Mouse (Mus musculus) cerebellum, adult 9-11 months (tissue): ENCODE measurements around the gene Hnrnph3.
A peak's percentile ranks its signal among the peaks of the same experiment; 100 is the strongest.
"Not testable (repeated sequence)": the region's sequence is repeated elsewhere in the genome, so short reads cannot be mapped to it uniquely, and the experiment has no call there.

Experiments
- DNase-seq: peaks from one replicate; pipeline ENCODE4 v3.0.0; 2022

The Hnrnph3 gene

DNA sequence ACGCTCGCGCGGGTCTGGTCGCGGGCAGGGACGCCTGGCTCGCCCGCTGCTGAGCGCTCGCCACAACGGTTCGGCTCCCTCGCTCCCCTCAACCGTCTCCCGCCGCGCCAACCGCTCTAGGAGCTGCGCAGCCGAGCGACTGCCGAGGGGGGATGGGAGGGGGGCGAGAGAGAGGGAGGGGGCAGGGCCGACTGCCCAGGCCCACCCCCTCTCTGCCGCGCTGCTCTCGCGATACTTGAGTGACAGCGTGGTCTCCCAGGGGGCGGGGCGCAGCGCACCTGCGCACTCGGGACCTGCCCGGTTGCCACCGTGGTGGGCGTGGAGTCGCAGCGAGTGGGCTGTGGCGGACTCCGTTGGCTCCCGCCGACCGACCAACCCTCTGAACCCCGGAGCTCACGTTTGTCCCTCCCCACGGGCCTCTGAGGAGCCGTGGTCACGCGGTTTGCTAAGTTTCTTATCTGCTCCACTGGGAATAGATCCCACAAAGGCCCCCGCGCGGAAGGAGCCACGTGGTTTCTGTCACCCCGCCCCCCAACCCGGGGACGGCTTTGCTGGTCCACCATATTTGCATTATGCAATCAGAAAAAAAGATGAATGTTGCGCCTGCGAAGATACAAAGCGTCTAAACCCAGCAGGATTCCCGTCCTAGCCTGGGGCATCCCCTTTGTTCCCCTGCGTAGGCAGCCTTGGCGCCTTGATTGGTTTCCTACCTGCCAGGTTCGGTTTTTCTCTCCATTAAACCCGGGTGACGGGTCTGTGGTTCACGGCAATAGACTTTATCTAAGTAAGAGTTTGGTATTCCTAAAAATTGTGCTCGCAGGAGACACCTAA, at the start of gene Hnrnph3, which contains the start of gene Pbld2:
Gene Hnrnph3, minus strand, starts transcription at position 469 of the 831 bp plus-strand sequence.
Gene Pbld2, plus strand, starts transcription at position 567 of the 831 bp plus-strand sequence.
- DNase-seq: peak; percentile 98

DNA sequence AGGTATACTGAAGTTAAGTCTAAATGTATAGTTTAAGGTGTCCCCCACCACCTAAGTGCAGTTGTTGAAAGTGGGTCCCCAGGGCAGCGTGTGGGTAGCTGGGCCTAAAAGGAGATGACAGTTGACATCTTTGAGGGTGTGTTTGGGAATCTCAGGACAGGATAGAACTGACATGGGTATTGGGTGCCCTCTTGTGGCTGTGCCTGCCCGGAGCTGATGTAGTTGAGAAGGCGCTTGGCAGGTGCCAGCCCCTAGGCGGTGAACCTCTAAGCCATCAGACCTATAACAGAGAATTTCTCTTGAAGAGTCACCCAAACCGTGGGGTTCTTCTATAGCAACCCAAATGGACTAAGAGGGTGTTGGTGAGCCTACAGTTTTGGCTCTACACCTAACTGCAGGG, 42.0 kb upstream of the Hnrnph3 start:
- DNase-seq: peak; percentile 87

DNA sequence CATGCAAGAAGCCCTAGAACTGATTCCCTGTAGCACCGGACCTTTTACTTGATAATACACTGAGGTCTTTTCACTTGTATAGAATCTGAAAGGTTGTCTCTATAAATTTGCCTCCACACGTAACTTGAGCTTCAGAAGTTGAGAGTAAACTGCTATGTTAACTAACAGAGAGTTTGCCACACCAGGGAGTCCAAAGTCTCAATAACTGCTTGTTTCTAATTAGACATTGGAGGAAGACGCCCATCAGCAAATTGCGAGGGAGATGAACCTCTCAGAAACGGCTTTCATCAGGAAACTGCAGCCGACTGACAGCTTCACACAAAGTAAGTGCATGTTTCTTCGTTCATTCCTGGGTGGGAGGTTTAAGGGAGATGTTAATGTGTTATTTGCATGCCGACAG, 41.5 kb upstream of the Hnrnph3 start:
- DNase-seq: no peak

DNA sequence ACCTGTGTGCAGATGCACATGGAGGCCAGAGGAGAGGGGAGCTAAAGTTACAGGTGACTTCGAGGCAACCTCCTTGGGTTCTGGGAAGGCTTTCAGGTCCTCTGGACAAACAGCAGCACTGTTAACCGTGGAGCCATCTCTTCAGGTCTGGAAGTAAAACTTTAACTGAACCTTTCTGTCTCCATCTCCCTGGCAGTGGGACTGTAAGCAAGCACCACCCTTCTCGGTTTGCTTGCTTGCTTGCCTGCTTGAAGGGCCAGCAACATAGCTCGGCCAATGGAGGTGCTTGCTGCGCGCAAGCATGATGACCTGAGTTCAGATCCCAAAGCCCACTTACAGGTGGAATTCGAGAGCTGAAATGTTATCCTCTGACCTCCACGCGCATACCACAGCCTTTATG, 40.5 kb upstream of the Hnrnph3 start:
- DNase-seq: no peak

DNA sequence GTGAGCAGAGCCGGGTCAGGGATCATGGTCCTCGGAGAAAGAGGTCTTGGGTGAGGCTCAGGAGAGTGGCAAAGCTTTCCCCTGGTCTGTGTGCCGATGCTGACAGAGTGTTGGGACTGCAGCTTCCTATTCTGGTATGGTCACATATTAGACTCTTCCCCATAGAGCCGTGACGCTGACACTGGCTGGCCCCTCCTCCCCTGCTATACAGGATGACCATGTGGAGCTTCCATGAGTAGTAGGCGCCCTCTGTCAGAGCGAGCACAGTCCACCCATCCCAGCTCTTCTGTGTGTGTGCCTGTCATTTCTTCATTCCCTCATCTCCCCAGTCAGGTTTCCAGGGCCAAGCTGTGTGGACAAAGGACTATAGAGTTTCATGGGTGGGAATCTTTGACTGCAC, 39.3 kb upstream of the Hnrnph3 start:
- DNase-seq: no peak

DNA sequence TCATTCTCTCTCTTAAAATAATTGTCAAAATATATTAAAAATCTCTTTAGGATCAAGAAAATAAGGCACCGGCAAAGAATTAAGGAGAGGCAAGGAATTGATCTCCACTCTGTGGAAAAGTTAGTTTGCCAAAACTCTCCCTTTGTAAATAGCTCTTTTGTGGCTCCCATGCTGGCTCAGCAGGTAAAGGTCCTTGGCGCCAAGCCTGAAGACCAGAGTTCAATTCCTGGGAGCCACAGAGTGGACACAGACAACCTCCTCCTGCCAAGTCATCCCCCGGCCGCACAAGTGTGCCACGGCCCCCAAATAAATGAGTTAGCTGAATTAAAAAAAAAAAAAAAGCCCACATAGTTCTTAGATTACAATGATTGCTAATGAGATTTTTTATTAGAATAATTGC, 38.7 kb upstream of the Hnrnph3 start:
- DNase-seq: no peak

DNA sequence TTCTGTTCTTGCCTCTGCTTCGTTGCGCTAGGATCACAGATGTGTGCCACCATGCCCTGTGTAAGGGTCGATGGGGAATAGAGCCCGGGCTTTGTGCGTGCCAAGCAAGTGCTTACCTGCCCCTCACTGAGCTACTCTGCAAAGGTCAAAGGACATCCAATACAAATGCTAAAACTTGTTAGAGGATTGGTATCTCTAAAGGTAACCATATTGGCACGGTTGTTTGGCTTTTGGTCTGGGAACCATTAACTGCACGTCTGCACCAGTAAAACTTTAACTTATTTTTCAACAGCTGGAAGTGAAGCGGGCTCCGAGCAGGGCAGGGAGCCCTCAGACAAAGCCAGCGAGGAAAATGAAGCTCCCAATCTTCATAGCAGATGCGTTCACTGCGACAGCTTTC, 37.2 kb upstream of the Hnrnph3 start:
- no peak for DNase-seq

DNA sequence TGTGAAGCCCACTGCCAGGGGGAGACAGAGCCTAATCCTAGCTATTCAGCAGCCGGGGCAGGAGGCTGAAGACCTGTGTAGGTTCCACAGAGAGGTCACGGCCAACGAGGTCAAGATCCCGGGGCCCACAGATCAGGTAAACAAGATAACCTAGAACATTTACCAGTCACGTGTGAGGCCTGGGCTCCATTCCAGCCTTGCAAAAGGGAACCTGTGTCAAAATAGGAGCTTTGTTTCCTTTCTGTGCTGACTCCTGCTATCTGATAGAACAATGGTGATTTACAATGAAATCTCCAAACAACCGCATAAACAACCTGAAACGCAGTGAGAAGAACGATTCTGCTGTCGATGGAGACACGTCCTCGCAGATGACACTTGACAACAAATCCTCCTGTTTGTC, 36.4 kb upstream of the Hnrnph3 start:
- no peak for DNase-seq

DNA sequence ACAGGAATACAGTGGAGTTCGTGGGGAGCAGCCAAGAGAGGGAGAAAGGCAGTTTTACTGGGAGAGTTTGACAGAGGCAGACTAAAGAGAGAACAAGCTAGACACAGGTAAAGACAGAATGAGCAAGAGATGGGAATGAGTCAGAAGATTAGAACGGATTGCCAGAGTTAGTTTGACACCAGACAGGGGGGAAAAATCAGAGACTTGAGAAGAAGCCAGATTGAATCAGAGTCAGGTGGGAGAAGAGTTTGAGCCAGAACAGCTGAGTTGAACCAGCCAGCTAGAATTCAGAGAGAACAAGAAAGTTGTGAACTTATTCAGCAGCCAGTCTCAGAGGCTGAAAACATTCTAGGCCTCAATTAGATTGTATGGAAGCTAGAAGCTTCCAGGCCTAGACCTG, 35.8 kb upstream of the Hnrnph3 start, which contains the start of gene Pbld1:
Gene Pbld1, plus strand, starts transcription at position 301 of the 400 bp plus-strand sequence.
- no peak for DNase-seq

DNA sequence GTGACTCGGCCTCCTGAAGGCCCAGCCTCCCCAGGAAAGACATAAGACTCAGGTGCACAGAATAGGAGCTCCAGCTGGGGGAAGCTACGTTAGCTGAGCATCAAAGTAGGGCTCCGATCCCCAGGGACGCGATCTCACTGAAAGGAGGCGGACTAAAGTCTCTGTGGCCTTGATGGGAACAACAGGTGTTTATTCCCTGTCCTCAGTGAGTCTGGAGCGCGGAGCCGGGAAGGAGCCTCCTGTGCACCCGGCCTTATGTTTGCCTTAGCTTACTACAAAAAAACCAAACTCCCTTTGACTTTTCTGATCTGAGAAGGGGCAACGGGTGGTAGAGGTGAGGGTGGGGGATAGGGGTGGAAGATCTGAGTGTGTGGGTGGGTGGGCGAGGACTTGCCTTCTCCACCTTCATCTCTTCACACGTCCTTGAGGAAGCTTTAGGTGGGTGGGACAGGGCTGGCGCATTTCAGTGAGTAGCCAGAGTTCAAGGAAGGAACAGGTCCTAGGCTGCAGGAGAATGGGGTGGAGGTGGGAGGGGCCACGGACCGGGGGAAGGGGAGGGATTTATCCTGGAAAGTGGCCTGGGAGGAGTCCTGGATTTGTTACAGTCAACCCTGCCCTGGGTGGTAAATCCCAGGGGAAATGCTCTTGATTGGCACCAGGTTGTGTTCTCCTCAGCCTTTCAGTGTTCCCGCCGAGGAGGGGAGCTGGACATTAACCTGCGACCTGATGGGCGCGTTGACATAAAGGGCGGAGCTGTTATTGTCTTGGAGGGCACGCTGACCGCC, 33.1 kb upstream of the Hnrnph3 start:
- no peak for DNase-seq

DNA sequence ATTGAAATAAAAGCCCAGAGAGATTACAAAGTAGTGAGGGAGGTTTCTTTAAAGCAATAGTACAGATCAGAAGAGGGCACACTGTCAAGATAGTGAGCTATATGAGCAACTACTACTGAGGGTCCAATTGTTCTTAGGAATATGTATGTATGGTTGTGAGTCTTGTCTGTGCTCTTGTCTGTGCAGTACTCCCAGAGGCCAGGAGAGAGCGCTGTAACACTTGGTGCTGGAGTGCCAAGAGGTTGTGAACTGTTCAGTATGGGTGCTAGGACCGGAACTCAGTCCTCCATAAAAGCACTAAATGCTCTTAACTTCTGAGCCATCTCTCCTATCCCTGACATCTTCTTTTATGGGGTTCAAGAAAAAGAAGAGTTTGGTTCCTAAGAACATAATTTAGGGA, 30.6 kb upstream of the Hnrnph3 start:
- no peak for DNase-seq

DNA sequence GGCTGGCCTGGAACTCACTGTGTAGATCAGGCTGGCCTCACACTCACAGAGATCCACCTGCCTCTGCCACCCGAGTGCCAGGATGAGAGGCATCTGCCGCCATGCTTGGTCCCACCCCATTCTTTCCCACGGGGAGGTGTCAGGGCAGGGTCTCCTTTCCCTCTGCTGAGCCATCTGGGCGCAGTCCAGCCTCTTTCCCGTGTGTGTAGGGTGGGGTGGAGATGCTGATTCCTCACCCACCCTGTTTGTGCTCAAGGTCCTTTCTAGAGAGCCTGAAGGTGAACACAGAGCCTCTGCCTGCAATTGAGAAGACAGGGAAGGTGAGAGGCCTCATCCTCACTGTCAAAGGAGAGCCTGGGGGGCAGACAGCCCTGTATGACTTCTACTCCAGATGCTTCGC, 30.1 kb upstream of the Hnrnph3 start:
- DNase-seq: not testable (repeated sequence)

DNA sequence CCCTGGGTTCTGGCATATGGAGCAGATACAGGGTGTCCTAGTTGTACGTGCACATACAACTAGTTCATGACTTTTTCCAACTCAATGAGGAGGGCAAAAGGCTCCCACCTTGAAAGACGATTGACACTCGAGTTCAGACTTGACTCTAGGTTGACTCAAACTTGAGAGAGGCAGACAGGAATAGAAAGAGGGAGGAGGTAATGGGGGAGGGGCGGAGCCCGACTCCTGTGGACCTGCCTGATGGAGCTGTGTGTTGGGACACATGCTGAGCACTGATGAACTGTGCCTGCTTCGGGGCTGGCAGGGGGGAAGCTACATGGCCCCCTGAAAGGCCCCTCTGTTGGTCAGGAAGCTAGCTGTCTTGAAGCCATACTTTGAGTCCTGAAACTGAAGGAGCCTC, 29.0 kb upstream of the Hnrnph3 start:
- no peak for DNase-seq

DNA sequence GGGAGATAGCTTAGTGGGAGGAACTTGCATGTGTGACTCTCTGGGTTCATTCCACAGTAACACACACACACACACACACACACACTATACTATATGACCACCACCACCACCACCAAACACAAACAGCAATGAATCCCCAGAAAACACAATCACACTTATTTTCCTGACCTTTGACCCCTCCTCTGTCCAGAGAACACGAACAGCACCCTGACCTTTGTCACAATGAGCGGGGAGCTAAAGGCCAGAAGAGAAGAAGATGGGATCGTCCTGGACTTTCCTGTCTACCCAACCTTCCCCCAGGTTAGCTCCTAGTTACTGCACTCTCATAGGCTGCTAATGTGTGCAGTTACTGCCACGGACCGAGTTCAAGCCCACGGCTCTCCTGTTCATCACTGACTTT, 28.0 kb upstream of the Hnrnph3 start:
- no peak for DNase-seq

DNA sequence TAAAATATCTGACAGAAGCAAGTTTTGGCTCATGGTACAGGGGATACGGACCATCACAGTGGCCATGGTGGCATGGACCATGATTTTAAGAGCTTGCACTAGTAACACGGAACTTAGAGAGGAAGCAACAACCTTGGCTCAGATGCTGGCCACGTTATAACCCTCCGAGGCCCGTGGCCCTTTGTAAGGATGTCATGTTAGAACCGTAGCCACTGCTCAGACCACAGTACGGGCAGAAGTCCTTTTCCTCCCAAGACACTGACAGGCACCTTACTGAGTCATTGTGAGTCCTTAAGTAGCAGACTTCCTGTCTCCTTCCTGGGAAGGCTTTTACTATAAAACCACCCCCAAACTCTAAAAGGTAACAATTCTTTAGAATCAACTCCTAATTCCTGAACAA, 27.2 kb upstream of the Hnrnph3 start:
- no peak for DNase-seq

DNA sequence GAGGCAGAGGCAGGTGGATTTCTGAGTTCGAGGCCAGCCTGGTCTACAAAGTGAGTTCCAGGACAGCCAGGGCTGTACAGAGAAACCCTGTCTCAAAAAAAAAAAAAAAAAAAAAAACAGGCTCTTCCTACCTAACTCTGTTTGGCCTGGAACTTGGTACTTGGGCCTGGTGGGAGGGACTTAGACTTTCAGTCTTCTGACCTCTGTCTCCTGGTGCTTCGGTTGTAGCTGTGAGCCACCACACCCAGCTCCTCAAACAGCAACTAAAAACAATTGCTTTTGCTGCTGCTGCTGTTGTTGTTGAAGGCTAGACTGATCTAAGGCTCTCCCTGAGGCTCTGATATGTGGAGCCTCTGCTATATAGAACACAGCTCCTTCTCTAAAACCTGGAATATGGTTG, 25.1 kb upstream of the Hnrnph3 start:
- no peak for DNase-seq

DNA sequence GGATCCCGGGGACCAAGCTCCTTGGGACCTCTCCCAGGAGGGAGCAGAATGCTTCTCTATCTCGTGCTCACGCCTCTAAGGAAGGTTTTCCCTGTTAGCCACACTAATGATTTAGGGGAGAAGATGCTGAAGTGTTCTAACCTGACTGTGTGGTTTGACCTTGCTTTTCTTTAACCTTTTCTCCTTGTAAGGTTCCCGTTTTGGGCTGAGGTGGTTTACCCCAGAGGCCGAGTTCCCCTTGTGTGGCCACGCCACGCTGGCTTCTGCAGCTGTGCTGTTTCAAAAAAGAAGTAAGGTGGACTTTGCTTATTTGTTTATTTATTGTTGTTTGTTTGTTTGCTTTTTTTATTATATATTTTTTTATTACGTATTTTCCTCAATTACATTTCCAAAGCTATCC, 23.7 kb upstream of the Hnrnph3 start:
- DNase-seq: no peak

DNA sequence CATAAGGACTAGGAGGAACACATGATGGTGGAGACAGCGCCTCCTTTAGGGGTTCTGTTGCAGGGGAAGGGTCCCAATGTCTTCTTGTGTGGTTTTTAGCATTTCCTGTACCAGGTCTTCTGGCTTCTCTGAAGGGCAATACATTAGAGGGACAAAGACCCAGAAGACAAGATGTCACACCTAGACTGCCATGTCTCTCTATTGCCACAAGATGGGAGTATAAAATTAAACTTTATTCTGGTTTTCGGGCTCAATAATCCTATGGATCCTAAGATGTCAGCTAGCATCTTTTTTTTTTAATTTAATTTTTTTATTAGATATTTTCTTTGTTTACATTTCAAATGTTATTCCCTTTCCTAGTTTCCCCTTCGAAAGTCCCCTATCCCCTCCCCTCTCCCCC, 19.1 kb upstream of the Hnrnph3 start:
- no peak for DNase-seq

DNA sequence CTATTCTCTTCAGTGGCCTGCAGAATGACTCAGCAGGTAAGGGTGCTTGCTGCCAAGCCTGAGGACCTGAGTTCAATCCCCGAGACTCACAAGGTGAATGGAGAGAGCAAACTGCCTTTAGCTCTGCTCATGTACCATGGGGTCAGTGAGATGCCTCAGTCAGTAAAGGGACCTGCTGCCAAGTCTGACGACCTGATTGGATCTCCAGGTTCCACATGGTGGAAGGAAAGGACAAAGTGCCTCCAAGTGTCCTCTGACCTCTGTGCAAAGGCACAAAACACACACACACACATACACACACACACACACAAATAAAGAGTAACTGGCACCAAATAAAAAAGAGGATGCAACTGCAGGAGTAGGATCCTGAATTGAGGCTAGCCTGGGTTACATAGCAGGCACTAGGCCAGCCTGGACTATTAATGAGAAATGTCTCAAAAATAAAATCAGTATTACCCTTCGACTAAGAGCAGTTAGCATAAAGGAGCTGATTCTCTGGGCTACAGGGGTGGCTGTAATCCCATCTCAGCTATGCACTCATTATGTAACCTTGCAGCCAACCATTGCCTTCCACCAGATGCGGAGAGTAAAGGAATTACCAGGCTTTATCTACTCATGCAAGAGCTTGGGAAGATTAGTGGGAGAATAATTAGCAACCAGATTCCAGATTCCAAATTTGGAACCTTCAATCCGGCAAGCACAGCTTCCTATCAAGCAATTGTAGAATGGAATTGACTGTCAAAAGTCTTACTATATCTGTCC, 16.0 kb upstream of the Hnrnph3 start:
- no peak for DNase-seq

DNA sequence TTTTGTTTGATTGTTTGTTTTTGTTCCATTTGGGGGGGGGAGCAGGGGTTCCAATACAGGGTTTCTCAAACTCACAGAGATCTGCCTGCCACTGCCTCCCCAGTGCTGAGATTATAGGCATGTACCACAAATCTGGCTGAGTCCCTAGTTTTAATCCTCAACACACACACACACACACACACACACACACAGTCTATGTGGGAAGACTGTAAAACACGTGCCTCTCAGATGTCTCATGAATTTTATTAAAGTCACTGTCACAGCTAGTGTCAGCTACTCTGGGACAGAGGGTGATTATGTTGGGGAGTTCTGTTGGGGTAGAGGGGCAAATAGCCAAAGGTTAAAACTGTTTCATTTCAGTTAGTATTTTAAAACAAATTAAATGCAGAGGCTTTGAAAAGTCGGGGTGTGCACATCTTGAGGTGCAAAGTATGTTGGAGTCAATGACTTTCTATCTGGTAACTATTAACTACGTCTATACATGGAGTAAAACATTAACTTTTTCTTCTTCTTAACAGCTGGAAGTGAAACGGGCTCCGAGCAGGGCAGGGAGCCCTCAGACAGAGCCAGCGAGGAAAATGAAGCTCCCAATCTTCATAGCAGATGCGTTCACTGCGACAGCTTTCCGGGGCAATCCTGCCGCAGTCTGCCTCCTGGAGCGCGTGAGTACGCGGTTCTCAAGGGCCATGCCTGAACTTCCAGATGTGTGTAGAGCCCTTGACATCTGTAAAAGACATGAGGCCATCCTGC, 14.7 kb upstream of the Hnrnph3 start:
- no peak for DNase-seq

DNA sequence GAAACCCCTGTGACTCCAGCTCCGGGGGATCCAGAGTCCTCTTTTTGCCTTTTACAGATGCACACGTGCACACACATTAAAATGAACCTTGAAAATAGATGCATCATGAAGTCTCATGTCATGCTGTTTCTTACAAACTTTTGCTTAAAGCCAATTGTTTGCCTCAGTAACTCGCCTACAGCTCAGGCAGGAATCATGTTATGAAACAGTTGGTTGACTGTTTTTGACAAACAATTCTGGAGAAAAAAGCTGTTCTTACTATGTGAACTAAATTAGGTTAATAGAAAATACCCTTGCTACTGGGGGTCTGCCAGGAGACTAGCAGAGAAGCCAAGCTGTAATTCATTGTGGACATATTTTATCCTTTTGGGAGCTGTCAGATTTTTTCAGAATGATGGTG, 8.9 kb upstream of the Hnrnph3 start:
- no peak for DNase-seq

DNA sequence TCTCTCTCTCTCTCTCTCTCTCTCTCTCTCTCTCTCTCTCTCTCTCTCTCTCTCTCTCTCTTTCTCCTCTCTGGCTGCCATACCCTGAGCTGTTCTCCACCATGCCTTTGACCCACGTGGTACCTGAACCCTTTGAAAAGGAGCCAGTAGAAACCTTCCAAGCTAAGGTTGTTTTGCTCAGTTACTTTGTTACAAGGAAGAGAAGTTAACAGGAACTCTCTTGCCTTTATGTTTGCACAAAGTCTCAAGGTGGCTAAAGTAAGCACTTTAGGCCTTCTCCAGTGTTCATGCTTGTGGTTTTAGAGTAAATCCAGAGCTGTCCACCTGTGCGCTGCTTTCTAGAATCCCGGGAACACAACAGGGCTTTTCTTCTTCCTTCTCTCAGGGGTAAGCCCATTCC, 8.2 kb upstream of the Hnrnph3 start:
- DNase-seq: no peak

DNA sequence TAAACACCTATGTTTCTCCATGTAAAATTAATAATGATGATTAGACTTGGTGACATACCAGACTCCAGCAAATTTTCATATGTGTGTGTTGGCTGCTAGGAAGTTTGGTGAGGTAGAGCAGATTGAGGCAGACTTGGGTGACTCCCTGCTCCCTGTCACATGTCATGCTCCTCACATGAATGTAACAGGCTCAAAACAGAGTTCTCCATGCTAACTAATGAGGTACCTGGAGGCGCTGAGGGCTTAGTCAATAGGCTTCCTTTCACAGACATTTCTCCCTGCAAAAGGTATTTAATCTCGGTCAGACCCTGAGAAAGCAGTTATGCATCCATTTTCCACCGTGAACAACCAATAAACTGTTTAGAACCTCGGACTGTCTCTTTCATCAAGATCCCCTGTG, 4.4 kb upstream of the Hnrnph3 start:
- no peak for DNase-seq
